In the genomic region with DNA sequence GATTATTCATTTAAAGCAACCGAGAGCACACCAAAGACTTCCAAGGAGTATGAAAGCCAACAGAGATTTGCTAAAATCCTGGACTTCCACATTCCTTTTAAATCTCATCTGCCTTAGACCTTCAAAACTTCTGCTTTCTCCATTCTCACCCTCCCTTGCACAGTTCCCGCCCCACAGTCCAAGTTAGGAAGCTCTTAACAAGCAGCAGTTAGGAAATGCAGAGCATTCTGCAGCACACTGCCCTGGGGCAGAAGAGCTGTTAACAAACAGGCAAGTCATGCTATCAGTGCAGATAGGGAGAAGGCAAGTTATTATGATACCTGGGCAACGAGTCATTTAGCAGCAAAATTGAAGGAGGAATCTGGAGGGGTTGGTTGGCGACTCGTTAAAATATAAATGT, we compare ENCODE assay signal across 14 mouse cellular contexts. TPM values are rescaled to one million over a fixed set of nuclear protein-coding genes. Genes with fewer than 3 reads are reported as not detected.
DNase-seq lines count a peak whose midpoint lies in the region; ATAC-seq and TF ChIP-seq lines count a peak whose summit lies in the region.
"Had no signal": no experiment of that assay in that cellular context is flagged by ENCODE, and none has a peak within 500 bp of the region (broad histone marks: within the 10 kb centered on the region; RNA-seq: fewer than 3 reads in every experiment).

No protein-coding gene starts in this region.

- DNase-seq in heart, embryonic 10.5 days (ENCODE audit: low spot score), result no peak
- peak; percentile 68 for DNase-seq in 3T3-L1 (ENCODE audit: low read depth, low spot score)
- DNase-seq in Muller cell, postnatal 12 days (ENCODE audit: inconsistent ontology term), result peak; percentile 69
- no peak for DNase-seq in hindbrain, embryonic 10.5 days (ENCODE audit: low spot score)
- no peak for DNase-seq in frontal cortex, postnatal 10 days (ENCODE audit: low spot score in 2 of 2)
- DNase-seq: cerebellum, adult 11-12 months; kidney, postnatal 25 days; thymus, adult 2 months had no signal

- ATAC-seq in heart, embryonic 16.5 days (replicated peaks; ENCODE audit: extremely low read depth, insufficient read depth, low FRiP score), result no peak
- ATAC-seq: intestine, postnatal 0 days had no signal

- WGBS in heart, embryonic 16.5 days, result 46% methylated on average over 5 of the region's 5 CpGs
- 60% methylated on average over 5 of the region's 5 CpGs for WGBS in heart, embryonic 10.5 days
- 82% methylated on average over 5 of the region's 5 CpGs for WGBS in hindbrain, embryonic 10.5 days

- H3K4me1 ChIP-seq in heart, embryonic 16.5 days (ENCODE audit: control insufficient read depth, insufficient read depth, low read length), result peaks cover 14% of the 10 kb centered on the region
- H3K4me1 ChIP-seq in heart, embryonic 10.5 days, result peaks cover 16% of the 10 kb centered on the region
- H3K4me1 ChIP-seq in embryonic fibroblast, embryonic 13.5 days (ENCODE audit: control insufficient read depth, insufficient read depth, low read length), result peaks cover 11% of the 10 kb centered on the region
- 0 out of 2 replicates have a peak, but pooled peaks cover 2% of the 10 kb centered on the region for H3K4me1 ChIP-seq in hindbrain, embryonic 10.5 days (replicated peaks)
- H3K4me1 ChIP-seq: neural tube, embryonic 12.5 days had no signal

- H3K36me3 ChIP-seq in heart, embryonic 16.5 days (ENCODE audit: control insufficient read depth, insufficient read depth), result no peaks in the 10 kb centered on the region
- H3K36me3 ChIP-seq in heart, embryonic 10.5 days, result no peaks in the 10 kb centered on the region
- no peaks in the 10 kb centered on the region for H3K36me3 ChIP-seq in hindbrain, embryonic 10.5 days
- H3K36me3 ChIP-seq: hindbrain, embryonic 13.5 days; midbrain, embryonic 10.5 days; neural tube, embryonic 12.5 days had no signal

- H3K9ac ChIP-seq in heart, embryonic 16.5 days (ENCODE audit: low read length), result no peak overlapping the region
- H3K9ac ChIP-seq: hindbrain, embryonic 13.5 days; neural tube, embryonic 12.5 days had no signal

- H3K4me2 ChIP-seq in heart, embryonic 16.5 days (ENCODE audit: low read depth, low read length), result no peak overlapping the region
- H3K4me2 ChIP-seq: hindbrain, embryonic 13.5 days; neural tube, embryonic 12.5 days had no signal

- no peak for TF ChIP-seq POLR2A in embryonic fibroblast, embryonic 13.5 days (IDR thresholded peaks at IDR 0.05; ENCODE audit: low read depth, low read length)

- H3K27me3 ChIP-seq in heart, embryonic 16.5 days (ENCODE audit: control insufficient read depth, insufficient read depth, low read length), result no peaks in the 10 kb centered on the region
- H3K27me3 ChIP-seq in heart, embryonic 10.5 days (ENCODE audit: insufficient read depth, poor library complexity, severe bottlenecking), result no peaks in the 10 kb centered on the region
- H3K27me3 ChIP-seq in hindbrain, embryonic 10.5 days (ENCODE audit: insufficient read depth, poor library complexity, severe bottlenecking), result no peaks in the 10 kb centered on the region
- H3K27me3 ChIP-seq: hindbrain, embryonic 13.5 days; neural tube, embryonic 12.5 days had no signal

- H3K4me3 ChIP-seq in heart, embryonic 16.5 days (ENCODE audit: low read length), result no peak overlapping the region
- no peak overlapping the region for H3K4me3 ChIP-seq in heart, embryonic 10.5 days
- H3K4me3 ChIP-seq in embryonic fibroblast, embryonic 13.5 days (ENCODE audit: insufficient read depth, low read length), result no peak overlapping the region
- no peak overlapping the region for H3K4me3 ChIP-seq in hindbrain, embryonic 10.5 days
- H3K4me3 ChIP-seq: hindbrain, embryonic 13.5 days; midbrain, embryonic 10.5 days; neural tube, embryonic 12.5 days had no signal

- H3K27ac ChIP-seq in heart, embryonic 16.5 days (ENCODE audit: low read length), result peak overlapping the region; percentile 69
- no peak overlapping the region for H3K27ac ChIP-seq in heart, embryonic 10.5 days
- H3K27ac ChIP-seq in embryonic fibroblast, embryonic 13.5 days (ENCODE audit: insufficient read depth, low read length), result peak overlapping the region; percentile 72
- no peak overlapping the region for H3K27ac ChIP-seq in hindbrain, embryonic 10.5 days
- H3K27ac ChIP-seq: hindbrain, embryonic 13.5 days; midbrain, embryonic 10.5 days; neural tube, embryonic 12.5 days had no signal

- no peaks in the 10 kb centered on the region for H3K9me3 ChIP-seq in heart, embryonic 16.5 days (replicated peaks; ENCODE audit: control insufficient read depth, low read length)
- H3K9me3 ChIP-seq in heart, embryonic 10.5 days, result no peaks in the 10 kb centered on the region
- H3K9me3 ChIP-seq in hindbrain, embryonic 10.5 days, result no peaks in the 10 kb centered on the region
- H3K9me3 ChIP-seq: hindbrain, embryonic 13.5 days; midbrain, embryonic 10.5 days; neural tube, embryonic 12.5 days had no signal

- TF ChIP-seq CTCF in embryonic fibroblast, embryonic 13.5 days (IDR thresholded peaks at IDR 0.05; ENCODE audit: borderline replicate concordance, insufficient read depth, low read length), result no peak

RNA-seq across cellular contexts. Expression of gene Gsap, which starts 49.5 kb away (rescaled TPM):
- 2.3 and 2.5 TPM in 2 replicates for polyA plus RNA-seq in heart, embryonic 16.5 days (2015; fragmentation: Nextera tagmentation; extraction: Ambion mirVana)
- polyA plus RNA-seq in heart, embryonic 10.5 days (2016; fragmentation: Nextera tagmentation; extraction: Ambion mirVana), result 0.73 and 0.78 TPM in 2 replicates
- polyA plus RNA-seq in embryonic fibroblast, embryonic 13.5 days (2011; ENCODE audit: insufficient read length, low read depth, missing spikeins), result 4.6 and 5.1 TPM in 2 replicates
- polyA plus RNA-seq in hindbrain, embryonic 10.5 days (2016; fragmentation: Nextera tagmentation; extraction: Ambion mirVana), result 1.8 and 2.0 TPM in 2 replicates

Comparison
In these comparisons a context has a peak if more than half of its experiments do, and no peak if none do; other contexts are left out.
1. H3K27ac ChIP-seq: peak in heart, embryonic 16.5 days (single experiment) and embryonic fibroblast, embryonic 13.5 days (single experiment); none in heart, embryonic 10.5 days (single experiment) and hindbrain, embryonic 10.5 days (single experiment).
2. DNase-seq: peak in 3T3-L1 (single experiment) and Muller cell, postnatal 12 days (single experiment); none in heart, embryonic 10.5 days (single experiment), hindbrain, embryonic 10.5 days (single experiment) and frontal cortex, postnatal 10 days (0 of 2).